Mouse (Mus musculus) cortical plate, adult 2 months (tissue): ENCODE measurements at regions not wholly inside any gene's neighbourhood (a gene's known extent, or its start where the extent isn't known, plus 50 kb on each side); places are given as distances from the start of the nearest gene placed in this dataset.

Source experiments
- H3K27ac ChIP-seq: fragments of 200-500 bp; 2 replicates; pipeline ENCODE4 v1.5.1; 2012; ENCODE audit warnings: low read length, control low read depth, inconsistent platforms; ENCODE audit not compliant: insufficient read depth
- H3K4me1 ChIP-seq: fragments of 200-500 bp; 2 replicates; pipeline ENCODE4 v1.6.1; 2011; ENCODE audit warnings: low read length; ENCODE audit not compliant: control insufficient read depth, insufficient read depth
- H3K4me3 ChIP-seq: fragments of 200-500 bp; 2 replicates; pipeline ENCODE4 v1.5.1; 2011; ENCODE audit warnings: mild to moderate bottlenecking, low read length, control low read depth; ENCODE audit not compliant: insufficient read depth
- CTCF ChIP-seq: fragments of 200-500 bp; IDR thresholded peaks from 2 replicates; pipeline ENCODE4 v1.5.1; 2011; ENCODE audit warnings: mild to moderate bottlenecking, control low read depth, low read length; ENCODE audit not compliant: insufficient read depth; ENCODE audit errors: extremely low read depth
- POLR2A ChIP-seq: fragments of 200-500 bp; IDR thresholded peaks from 2 replicates; pipeline ENCODE4 v1.6.1; 2011; ENCODE audit warnings: mild to moderate bottlenecking, low read length, control low read depth; ENCODE audit not compliant: insufficient read depth; ENCODE audit errors: extremely low read depth

GRCm38 (mm10) chr4:105884791-105885190 is 95.1 kb downstream of the Gm12728 start:
- TF ChIP-seq CTCF (no peak), POLR2A (no peak)
- Histone ChIP-seq H3K27ac (no peak overlapping the region), H3K4me3 (no peak overlapping the region), H3K4me1 (no peaks in the 10 kb centered on the region)

- Histone ChIP-seq H3K4me1 (no peaks in the 10 kb centered on the region), H3K4me3 (no peak overlapping the region), H3K27ac (no peak overlapping the region)
- TF ChIP-seq CTCF (no peak), POLR2A (no peak)
Measured at GRCm38 (mm10) chr4:105891438-105891837, 101.8 kb downstream of the Gm12728 start.

GRCm38 (mm10) chr4:105892065-105892464 is 102.4 kb downstream of the Gm12728 start:
- TF ChIP-seq POLR2A (no peak), CTCF (no peak)
- no peaks in the 10 kb centered on the region for H3K4me1 ChIP-seq
- no peak overlapping the region for H3K4me3 ChIP-seq
- no peak overlapping the region for H3K27ac ChIP-seq

GRCm38 (mm10) chr4:105895116-105895515 is 105.4 kb downstream of the Gm12728 start:
- Histone ChIP-seq H3K4me3 (no peak overlapping the region), H3K27ac (no peak overlapping the region), H3K4me1 (no peaks in the 10 kb centered on the region)
- TF ChIP-seq CTCF (no peak), POLR2A (no peak)

GRCm38 (mm10) chr4:105898054-105898847 is 108.6 kb downstream of the Gm12728 start:
- no peak for TF ChIP-seq POLR2A
- TF ChIP-seq CTCF, result no peak
- Histone ChIP-seq H3K4me3 (no peak overlapping the region), H3K4me1 (no peaks in the 10 kb centered on the region), H3K27ac (no peak overlapping the region)

- Histone ChIP-seq H3K4me1 (no peaks in the 10 kb centered on the region), H3K27ac (no peak overlapping the region), H3K4me3 (no peak overlapping the region)
- TF ChIP-seq CTCF, result no peak
- no peak for TF ChIP-seq POLR2A
Measured at GRCm38 (mm10) chr4:105904896-105905295, 115.2 kb downstream of the Gm12728 start.

GRCm38 (mm10) chr4:105906411-105906810 is 116.7 kb downstream of the Gm12728 start:
- TF ChIP-seq CTCF (no peak), POLR2A (no peak)
- H3K4me1 ChIP-seq, result no peaks in the 10 kb centered on the region
- H3K27ac ChIP-seq, result no peak overlapping the region
- no peak overlapping the region for H3K4me3 ChIP-seq

GRCm38 (mm10) chr4:105907611-105908010 is 117.9 kb downstream of the Gm12728 start:
- no peaks in the 10 kb centered on the region for H3K4me1 ChIP-seq
- H3K4me3 ChIP-seq, result no peak overlapping the region
- no peak overlapping the region for H3K27ac ChIP-seq
- no peak for TF ChIP-seq CTCF
- no peak for TF ChIP-seq POLR2A

- TF ChIP-seq CTCF, result no peak
- TF ChIP-seq POLR2A, result no peak
- Histone ChIP-seq H3K4me1 (no peaks in the 10 kb centered on the region), H3K4me3 (no peak overlapping the region), H3K27ac (no peak overlapping the region)
Measured at GRCm38 (mm10) chr4:105908281-105908680, 118.6 kb downstream of the Gm12728 start.

GRCm38 (mm10) chr4:105909272-105909671 is 119.6 kb downstream of the Gm12728 start:
- Histone ChIP-seq H3K4me1 (no peaks in the 10 kb centered on the region), H3K27ac (no peak overlapping the region), H3K4me3 (no peak overlapping the region)
- TF ChIP-seq POLR2A (no peak), CTCF (no peak)
